Mouse (Mus musculus) hindbrain, embryonic 11.5 days (tissue): ENCODE data around the gene Epn2. TPM values are rescaled to one million over a fixed set of nuclear protein-coding genes. Genes with fewer than 3 reads are reported as not detected.

Experiments
- ATAC-seq: fragments of 200-750 bp; cut with Nextera tagmentation; 2 replicates; pipeline ENCODE4 v1.8.0; 2017; ENCODE audit warnings: mild to moderate bottlenecking, moderate TSS enrichment, moderate library complexity; ENCODE audit not compliant: low FRiP score
- DNase-seq: peaks from one replicate; pipeline ENCODE4 v3.0.0-alpha.2; 2015; ENCODE audit warnings: low spot score
- H3K27ac ChIP-seq: fragments of 300-500 bp; sonication (generic); 2 replicates; pipeline ENCODE4 v1.5.1; 2014; ENCODE audit warnings: mild to moderate bottlenecking, low read depth, low read length
- H3K27me3 ChIP-seq: fragments of 300-500 bp; sonication (generic); 2 replicates; pipeline ENCODE4 v1.6.1; 2014; ENCODE audit warnings: mild to moderate bottlenecking, low read length, moderate library complexity, mixed read lengths; ENCODE audit not compliant: control insufficient read depth, insufficient read depth
- H3K36me3 ChIP-seq: fragments of 300-500 bp; sonication (generic); 2 replicates; pipeline ENCODE4 v1.6.1; 2014; ENCODE audit warnings: mild to moderate bottlenecking, low read length, moderate library complexity, mixed read lengths; ENCODE audit not compliant: control insufficient read depth, insufficient read depth
- H3K4me1 ChIP-seq: fragments of 300-500 bp; sonication (generic); replicated peaks from 2 replicates; pipeline ENCODE4 v1.6.1; 2014; ENCODE audit warnings: low read length, mixed read lengths; ENCODE audit not compliant: control insufficient read depth, insufficient read depth
- H3K4me2 ChIP-seq: fragments of 300-500 bp; sonication (generic); replicated peaks from 2 replicates; pipeline ENCODE4 v1.6.1; 2014; ENCODE audit warnings: mild to moderate bottlenecking, low read depth, low read length
- H3K4me3 ChIP-seq: fragments of 300-500 bp; sonication (generic); 2 replicates; pipeline ENCODE4 v1.5.1; 2014; ENCODE audit warnings: low read depth, low read length
- H3K9ac ChIP-seq: fragments of 300-500 bp; sonication (generic); 2 replicates; pipeline ENCODE4 v1.6.1; 2014; ENCODE audit warnings: low read depth, low read length
- H3K9me3 ChIP-seq: fragments of 300-500 bp; sonication (generic); 2 replicates; pipeline ENCODE4 v1.6.1; 2016; ENCODE audit warnings: low read length; ENCODE audit not compliant: control insufficient read depth
- WGBS: fragments of 180-500 bp; shearing (Covaris S2); extraction: QIAGEN DNeasy Blood & Tissue Kit; methylation state at CpG from one replicate; pipeline ENCODE4 v1.1.7; 2014; 5-methylcytosine and 5-hydroxymethylcytosine counted together
- polyA plus RNA-seq: library from polyadenylated mRNA; unstranded; fragments of >200 nt; fragmentation: Nextera tagmentation; extraction: Ambion mirVana; gene quantifications from 2 replicates; pipeline ENCODE4 v1.2.1, GENCODE M21; 2014

The Epn2 gene
- polyA plus RNA-seq, 1 experiment from 2014 or later: 34.2 TPM

GRCm38 (mm10) chr11:61564566-61564965 is 14.9 kb downstream of the Epn2 start:
- 95% methylated on average over 2 of the region's 2 CpGs for WGBS
- H3K36me3 ChIP-seq: no peaks in the 10 kb centered on the region
- DNase-seq (no peak), ATAC-seq (no peak)
- no peak overlapping the region for H3K4me3 ChIP-seq
- H3K9ac ChIP-seq: no peak overlapping the region
- H3K4me2 ChIP-seq: no peak overlapping the region
- H3K9me3 ChIP-seq: no peaks in the 10 kb centered on the region
- no peak overlapping the region for H3K27ac ChIP-seq
- no peaks in the 10 kb centered on the region for H3K27me3 ChIP-seq
- no peaks in the 10 kb centered on the region for H3K4me1 ChIP-seq

- Histone ChIP-seq H3K9me3 (no peaks in the 10 kb centered on the region), H3K9ac (no peak overlapping the region), H3K4me2 (no peak overlapping the region), H3K27ac (no peak overlapping the region), H3K36me3 (no peaks in the 10 kb centered on the region), H3K4me3 (no peak overlapping the region), H3K4me1 (no peaks in the 10 kb centered on the region), H3K27me3 (no peaks in the 10 kb centered on the region)
- ATAC-seq (no peak), DNase-seq (no peak)
- WGBS: 88% methylated on average over 4 of the region's 4 CpGs
Measured at GRCm38 (mm10) chr11:61563939-61564338, 15.5 kb downstream of the Epn2 start.

- 89% methylated on average over 5 of the region's 5 CpGs for WGBS
- no peak overlapping the region for H3K4me3 ChIP-seq
Measured at GRCm38 (mm10) chr11:61562421-61562820, 17.1 kb downstream of the Epn2 start.

GRCm38 (mm10) chr11:61559572-61559971 is 19.9 kb downstream of the Epn2 start:
- Histone ChIP-seq H3K27ac (no peak overlapping the region), H3K9me3 (no peaks in the 10 kb centered on the region), H3K4me2 (no peak overlapping the region), H3K4me3 (no peak overlapping the region), H3K27me3 (no peaks in the 10 kb centered on the region), H3K9ac (no peak overlapping the region), H3K4me1 (no peaks in the 10 kb centered on the region), H3K36me3 (no peaks in the 10 kb centered on the region)
- DNase-seq: no peak
- WGBS: 88% methylated on average over 5 of the region's 5 CpGs
- no peak for ATAC-seq

More at GRCm38 (mm10) chr11:61562421-61562820, 17.1 kb downstream of the Epn2 start:
- no peak for ATAC-seq
- Histone ChIP-seq H3K9ac (no peak overlapping the region), H3K4me2 (no peak overlapping the region), H3K9me3 (no peaks in the 10 kb centered on the region), H3K27me3 (no peaks in the 10 kb centered on the region), H3K27ac (no peak overlapping the region), H3K36me3 (no peaks in the 10 kb centered on the region), H3K4me1 (no peaks in the 10 kb centered on the region)
- DNase-seq: no peak

- Histone ChIP-seq H3K9ac (no peak overlapping the region), H3K4me2 (no peak overlapping the region), H3K27ac (no peak overlapping the region), H3K36me3 (no peaks in the 10 kb centered on the region), H3K4me3 (no peak overlapping the region), H3K27me3 (no peaks in the 10 kb centered on the region), H3K9me3 (no peaks in the 10 kb centered on the region), H3K4me1 (no peaks in the 10 kb centered on the region)
- DNase-seq (no peak), ATAC-seq (no peak)
- WGBS: 81% methylated on average over 3 of the region's 3 CpGs
Measured at GRCm38 (mm10) chr11:61553015-61553754, 26.3 kb downstream of the Epn2 start.

- ATAC-seq (no peak), DNase-seq (no peak)
- no peaks in the 10 kb centered on the region for H3K27me3 ChIP-seq
- H3K36me3 ChIP-seq: no peaks in the 10 kb centered on the region
- H3K27ac ChIP-seq: no peak overlapping the region
- no peak overlapping the region for H3K9ac ChIP-seq
- no peaks in the 10 kb centered on the region for H3K4me1 ChIP-seq
- H3K9me3 ChIP-seq: no peaks in the 10 kb centered on the region
- no peak overlapping the region for H3K4me2 ChIP-seq
- no peak overlapping the region for H3K4me3 ChIP-seq
Measured at GRCm38 (mm10) chr11:61550631-61551030, 28.9 kb downstream of the Epn2 start.

GRCm38 (mm10) chr11:61547710-61548109 is 31.8 kb downstream of the Epn2 start:
- Histone ChIP-seq H3K27ac (no peak overlapping the region), H3K4me3 (no peak overlapping the region), H3K4me2 (no peak overlapping the region), H3K9me3 (no peaks in the 10 kb centered on the region), H3K4me1 (no peaks in the 10 kb centered on the region), H3K27me3 (no peaks in the 10 kb centered on the region), H3K36me3 (no peaks in the 10 kb centered on the region), H3K9ac (no peak overlapping the region)
- 89% methylated on average over 4 of the region's 4 CpGs for WGBS
- ATAC-seq (no peak), DNase-seq (no peak)

- 88% methylated on average over 10 of the region's 10 CpGs for WGBS
- H3K4me2 ChIP-seq: no peak overlapping the region
- H3K4me1 ChIP-seq: no peaks in the 10 kb centered on the region
- DNase-seq: no peak
- H3K9me3 ChIP-seq: no peaks in the 10 kb centered on the region
- no peak for ATAC-seq
- H3K4me3 ChIP-seq: no peak overlapping the region
- H3K9ac ChIP-seq: no peak overlapping the region
- no peak overlapping the region for H3K27ac ChIP-seq
- no peaks in the 10 kb centered on the region for H3K36me3 ChIP-seq
- H3K27me3 ChIP-seq: no peaks in the 10 kb centered on the region
Measured at GRCm38 (mm10) chr11:61546452-61546851, 33.0 kb downstream of the Epn2 start.

GRCm38 (mm10) chr11:61545586-61545985 is 33.9 kb downstream of the Epn2 start:
- ATAC-seq: no peak
- Histone ChIP-seq H3K4me3 (no peak overlapping the region), H3K27ac (no peak overlapping the region), H3K36me3 (no peaks in the 10 kb centered on the region), H3K9me3 (no peaks in the 10 kb centered on the region), H3K4me2 (no peak overlapping the region), H3K4me1 (no peaks in the 10 kb centered on the region), H3K9ac (no peak overlapping the region), H3K27me3 (no peaks in the 10 kb centered on the region)
- no peak for DNase-seq
- WGBS: 87% methylated on average over 2 of the region's 2 CpGs
